Mouse (Mus musculus) spleen, adult 2 months (tissue): ENCODE measurements around the gene 9530003J23Rik.

Experiments
- CTCF ChIP-seq: fragments of 200-500 bp; IDR thresholded peaks from 2 replicates; pipeline ENCODE4 v1.5.1; 2011; ENCODE audit warnings: mild to moderate bottlenecking, inconsistent platforms; ENCODE audit not compliant: insufficient read depth, insufficient read length, insufficient replicate concordance; ENCODE audit errors: extremely low read depth
- POLR2A ChIP-seq: fragments of 200-500 bp; IDR thresholded peaks from 2 replicates; pipeline ENCODE4 v1.6.1; 2011; ENCODE audit warnings: low read depth, low read length, inconsistent platforms

DNA sequence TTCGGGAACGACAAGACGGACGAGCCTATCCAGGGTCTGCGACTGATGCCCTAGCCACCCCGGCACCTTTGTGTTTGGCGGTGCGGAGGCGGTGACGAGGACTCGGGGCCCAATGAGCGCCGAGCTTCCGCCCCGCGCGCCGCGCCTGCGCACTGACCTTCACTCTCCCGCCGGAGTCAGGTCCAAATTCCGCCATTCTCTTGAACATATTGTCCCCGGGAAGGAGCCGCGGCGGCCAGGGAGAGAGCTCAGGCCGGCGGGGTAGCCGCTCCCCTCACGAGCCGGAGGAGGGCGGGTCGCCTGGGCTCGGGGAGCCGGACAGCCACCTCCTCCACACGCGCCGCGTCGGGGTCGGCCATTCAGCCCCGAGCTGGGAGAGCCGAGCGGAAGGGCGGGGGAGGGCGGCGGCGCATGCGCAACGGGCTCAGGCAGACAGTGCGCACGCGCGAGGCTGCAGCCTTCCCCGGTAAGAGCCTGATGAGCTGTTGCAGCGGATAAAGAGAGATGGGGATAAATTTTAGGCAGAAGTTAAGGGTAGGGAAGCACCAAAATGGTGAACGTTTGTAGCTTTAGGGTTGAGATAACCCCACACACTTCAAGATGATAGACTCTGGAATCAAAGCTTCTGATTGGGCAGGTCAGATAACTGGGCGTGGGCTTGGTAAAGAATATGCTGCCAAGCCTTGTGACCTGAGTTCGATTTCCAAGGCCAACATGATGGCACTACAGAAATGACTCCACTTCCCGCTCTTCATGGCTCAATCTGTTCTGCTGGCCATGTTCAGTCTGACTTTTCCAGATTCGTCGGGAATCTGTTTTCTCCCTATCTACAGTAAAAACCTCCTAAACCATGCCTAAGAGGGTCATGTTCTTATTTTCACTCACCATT, 14.2 kb downstream of the 9530003J23Rik start, which contains the start of gene Yeats4:
- TF ChIP-seq CTCF (no peak), POLR2A (peak; percentile 75)
